Mouse (Mus musculus): ENCODE data around the gene Luc7l. TPM values are rescaled to one million over a fixed set of nuclear protein-coding genes. Genes with fewer than 3 reads are reported as not detected.

Luc7l gene
- 71.3 and 75.7 TPM in 2 replicates for polyA plus RNA-seq (2015; fragmentation: Nextera tagmentation; extraction: Ambion mirVana)

DNA sequence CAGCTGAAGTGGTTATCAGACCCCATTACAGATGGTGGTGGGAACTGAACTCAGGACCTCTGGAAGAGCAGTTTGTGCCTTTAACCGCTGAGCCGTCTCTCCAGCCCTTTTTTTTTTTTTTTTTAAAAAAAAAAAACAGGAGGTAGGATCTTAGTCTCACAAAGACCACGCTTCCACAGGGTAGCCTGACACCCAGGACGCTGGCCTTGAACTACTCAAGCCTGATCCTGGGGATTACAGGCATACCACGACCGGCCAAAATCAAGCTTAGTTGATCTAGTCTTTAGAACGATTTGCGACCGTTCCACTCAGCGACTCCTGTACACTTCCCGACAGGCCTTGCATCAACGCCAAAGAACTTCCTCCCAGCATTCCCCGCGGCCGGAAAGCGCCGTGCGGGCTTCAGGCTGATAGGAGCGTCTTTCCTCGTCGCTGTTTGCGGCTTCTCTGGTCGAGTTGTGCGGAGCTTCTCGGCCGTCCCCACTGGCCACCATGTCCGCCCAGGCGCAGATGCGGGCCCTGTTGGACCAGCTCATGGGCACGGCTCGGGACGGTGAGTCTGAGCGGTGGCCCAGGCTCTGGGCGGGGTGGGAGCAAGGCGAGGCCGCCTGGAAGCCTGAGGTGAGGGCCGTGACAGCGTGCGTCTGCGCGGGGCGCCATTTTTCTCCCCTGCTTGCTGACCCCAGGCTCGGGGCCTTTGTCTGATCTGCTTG, at the start of gene Luc7l:
Gene Luc7l (plus strand): TSS at position 358 of the 713 bp plus-strand sequence.
- no peaks in the 10 kb centered on the region for H3K27me3 ChIP-seq (ENCODE audit: insufficient read depth, low read length)
- H3K27ac ChIP-seq, result peak within 1 kb of the TSS; percentile 100
- H3K9ac ChIP-seq (ENCODE audit: low read depth, low read length), result peak within 1 kb of the TSS; percentile 99
- H3K36me3 ChIP-seq (ENCODE audit: insufficient read depth, low read length), result 0 out of 2 replicates have a peak, but pooled peaks cover 5% of the 10 kb centered on the region
- H3K4me2 ChIP-seq (ENCODE audit: low read length), result peak within 1 kb of the TSS; percentile 64
- peak within 1 kb of the TSS; percentile 94 for H3K4me3 ChIP-seq (replicated peaks; ENCODE audit: low read depth, low read length)
- no peaks in the 10 kb centered on the region for H3K9me3 ChIP-seq (replicated peaks; ENCODE audit: low read length)
- peak; percentile 98 for DNase-seq (ENCODE audit: low spot score)
- 0 out of 2 replicates have a peak, but pooled peaks cover 6% of the 10 kb centered on the region for H3K4me1 ChIP-seq (replicated peaks; ENCODE audit: insufficient read depth, low read length)
- TF ChIP-seq CTCF (IDR thresholded peaks at IDR 0.05; ENCODE audit: low read depth), result 0 out of 2 replicates have a peak, but pooled peaks have one; percentile 7
- under 1% methylated on average over 42 of the region's 43 CpGs for WGBS
- peak; percentile 89 for ATAC-seq (replicated peaks; ENCODE audit: low FRiP score, low read depth)

DNA sequence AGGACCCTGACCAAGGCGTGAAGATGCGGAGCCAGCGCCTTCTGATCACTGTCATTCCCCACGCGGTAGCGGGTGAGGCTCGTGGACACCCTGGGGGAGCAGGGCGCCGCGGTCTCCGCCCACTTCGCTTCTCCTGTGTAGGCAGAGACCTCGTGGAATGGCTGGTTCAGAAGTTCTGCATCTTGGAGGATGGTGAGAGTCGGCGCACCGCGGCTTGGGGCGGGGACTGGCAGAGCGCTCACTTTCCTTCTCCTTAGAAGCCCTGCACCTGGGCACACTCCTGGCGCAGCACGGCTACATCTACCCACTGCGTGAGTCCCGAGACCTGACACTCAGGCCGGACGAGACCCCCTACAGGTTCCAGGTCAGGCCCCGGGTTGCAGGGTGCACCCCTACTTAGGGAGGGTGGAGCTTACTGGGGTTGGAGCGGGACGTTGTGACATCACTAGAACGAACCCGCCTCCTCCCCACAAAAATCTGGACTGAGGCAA, 49.3 kb upstream of the Luc7l start:
- Histone ChIP-seq H3K9me3 (replicated peaks; ENCODE audit: low read length) (no peaks in the 10 kb centered on the region), H3K4me2 (ENCODE audit: low read length) (peak overlapping the region; percentile 87), H3K27ac (no peak overlapping the region), H3K36me3 (ENCODE audit: insufficient read depth, low read length) (no peaks in the 10 kb centered on the region), H3K4me3 (replicated peaks; ENCODE audit: low read depth, low read length) (peak overlapping the region; percentile 49), H3K27me3 (ENCODE audit: insufficient read depth, low read length) (peaks cover 12% of the 10 kb centered on the region; the same call in 1 of the 2 replicates), H3K9ac (ENCODE audit: low read depth, low read length) (peak overlapping the region; percentile 37; the same call in 1 of the 2 replicates), H3K4me1 (replicated peaks; ENCODE audit: insufficient read depth, low read length) (peaks cover 4% of the 10 kb centered on the region; the same call in 1 of the 2 replicates)
- ATAC-seq (replicated peaks; ENCODE audit: low FRiP score, low read depth) (no peak), DNase-seq (ENCODE audit: low spot score) (no peak)
- WGBS, result 2% methylated on average over 30 of the region's 30 CpGs
- no peak for TF ChIP-seq CTCF (IDR thresholded peaks at IDR 0.05; ENCODE audit: low read depth)

DNA sequence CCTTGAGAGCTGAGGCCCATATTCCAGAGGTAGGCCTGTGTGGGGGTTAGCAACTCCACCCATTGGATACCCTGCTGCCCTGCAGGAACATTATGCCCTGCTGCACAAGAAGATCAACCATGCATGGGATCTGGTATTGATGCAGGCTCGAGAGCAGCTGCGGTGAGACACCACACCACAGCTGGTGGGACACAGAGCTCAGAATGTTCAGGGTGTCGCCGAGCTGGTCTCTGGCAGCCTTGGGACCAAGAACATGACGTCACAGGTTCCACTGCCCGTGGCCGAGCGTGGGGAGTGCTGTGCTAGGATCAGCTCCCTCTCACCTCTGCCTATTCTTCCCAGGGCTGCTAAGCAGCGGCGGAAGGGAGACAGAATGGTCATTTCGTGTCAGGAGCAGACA, 47.9 kb upstream of the Luc7l start:
- Histone ChIP-seq H3K4me1 (replicated peaks; ENCODE audit: insufficient read depth, low read length) (peaks cover 4% of the 10 kb centered on the region; the same call in 1 of the 2 replicates), H3K9me3 (replicated peaks; ENCODE audit: low read length) (no peaks in the 10 kb centered on the region), H3K9ac (ENCODE audit: low read depth, low read length) (no peak overlapping the region), H3K4me2 (ENCODE audit: low read length) (no peak overlapping the region), H3K4me3 (replicated peaks; ENCODE audit: low read depth, low read length) (no peak overlapping the region), H3K27ac (no peak overlapping the region), H3K36me3 (ENCODE audit: insufficient read depth, low read length) (no peaks in the 10 kb centered on the region), H3K27me3 (ENCODE audit: insufficient read depth, low read length) (peaks cover 12% of the 10 kb centered on the region; the same call in 1 of the 2 replicates)
- no peak for DNase-seq (ENCODE audit: low spot score)
- no peak for TF ChIP-seq CTCF (IDR thresholded peaks at IDR 0.05; ENCODE audit: low read depth)
- no peak for ATAC-seq (replicated peaks; ENCODE audit: low FRiP score, low read depth)
- WGBS, result 20% methylated on average over 11 of the region's 11 CpGs

DNA sequence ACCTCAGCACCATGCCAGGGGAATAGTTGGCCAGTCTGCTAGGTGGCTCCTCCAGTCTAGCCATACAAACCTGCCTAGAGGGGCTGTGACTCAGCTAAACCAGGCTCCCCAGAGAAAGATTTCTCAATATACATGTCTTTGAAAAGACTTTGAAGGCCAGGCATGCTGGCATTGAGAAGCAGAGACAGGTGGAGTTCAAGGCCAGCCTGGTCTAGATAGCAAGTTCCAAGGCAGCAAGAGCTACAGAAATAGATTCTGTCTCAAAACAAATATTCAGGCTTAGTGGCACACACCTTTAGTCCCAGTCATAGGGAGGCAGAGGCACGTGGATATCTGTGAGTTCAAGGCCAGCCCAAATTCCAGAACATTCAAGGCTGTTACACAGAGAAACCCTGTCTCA, 46.3 kb upstream of the Luc7l start:
- 42% methylated on average over 1 of the region's 1 CpGs for WGBS
- Histone ChIP-seq H3K27me3 (ENCODE audit: insufficient read depth, low read length) (0 out of 2 replicates have a peak, but pooled peaks cover 8% of the 10 kb centered on the region), H3K9ac (ENCODE audit: low read depth, low read length) (no peak overlapping the region), H3K4me1 (replicated peaks; ENCODE audit: insufficient read depth, low read length) (no peaks in the 10 kb centered on the region; the same call in 1 of the 2 replicates), H3K27ac (no peak overlapping the region), H3K36me3 (ENCODE audit: insufficient read depth, low read length) (no peaks in the 10 kb centered on the region), H3K4me2 (ENCODE audit: low read length) (no peak overlapping the region), H3K4me3 (replicated peaks; ENCODE audit: low read depth, low read length) (no peak overlapping the region), H3K9me3 (replicated peaks; ENCODE audit: low read length) (no peaks in the 10 kb centered on the region)
- DNase-seq (ENCODE audit: low spot score) (no peak), ATAC-seq (replicated peaks; ENCODE audit: low FRiP score, low read depth) (no peak)
- no peak for TF ChIP-seq CTCF (IDR thresholded peaks at IDR 0.05; ENCODE audit: low read depth)

DNA sequence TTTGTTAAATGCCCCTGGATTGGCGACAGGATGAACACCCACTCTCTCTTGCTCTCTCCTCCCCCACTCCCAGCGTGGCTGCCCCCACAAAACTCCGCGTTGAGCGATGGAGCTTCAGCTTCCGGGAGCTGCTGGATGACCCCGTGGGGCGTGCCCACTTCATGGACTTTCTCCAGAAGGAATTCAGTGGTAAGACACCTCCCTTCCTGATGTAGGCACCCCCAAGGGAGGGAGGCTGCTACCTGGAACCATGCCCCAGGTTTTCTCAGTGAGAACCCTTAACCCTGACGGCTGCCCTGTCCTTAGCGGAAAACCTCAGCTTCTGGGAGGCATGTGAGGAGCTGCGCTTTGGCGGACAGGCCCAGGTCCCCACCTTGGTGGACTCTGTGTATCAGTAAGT, 45.0 kb upstream of the Luc7l start, which contains the start of gene Arhgdig:
Gene Arhgdig (minus strand): TSS at position 101 of the 400 bp plus-strand sequence.
- H3K36me3 ChIP-seq (ENCODE audit: insufficient read depth, low read length), result no peaks in the 10 kb centered on the region

DNA sequence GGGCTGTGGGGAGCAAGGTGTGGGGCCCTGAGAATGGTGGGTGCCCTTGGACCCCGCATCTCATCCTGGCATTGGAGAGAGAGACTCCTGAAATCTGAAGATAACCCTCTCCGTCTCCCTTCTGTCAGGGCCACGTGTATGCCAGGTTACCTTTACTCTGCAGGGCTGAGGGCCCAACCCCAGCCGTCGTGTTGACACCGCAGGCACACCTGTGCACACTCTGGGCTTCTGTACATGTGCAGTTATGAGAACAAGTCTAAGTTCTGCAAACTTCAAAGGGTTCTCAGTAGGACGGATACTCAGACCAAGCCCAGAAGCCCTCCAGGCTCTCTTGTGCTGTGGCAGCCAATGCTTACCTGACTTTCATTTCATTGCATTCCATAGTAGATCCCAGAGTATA, 40.5 kb upstream of the Luc7l start:
- Histone ChIP-seq H3K4me2 (ENCODE audit: low read length) (no peak overlapping the region), H3K36me3 (ENCODE audit: insufficient read depth, low read length) (0 out of 2 replicates have a peak, but pooled peaks cover 3% of the 10 kb centered on the region), H3K4me1 (replicated peaks; ENCODE audit: insufficient read depth, low read length) (no peaks in the 10 kb centered on the region), H3K4me3 (replicated peaks; ENCODE audit: low read depth, low read length) (no peak overlapping the region), H3K9ac (ENCODE audit: low read depth, low read length) (no peak overlapping the region), H3K9me3 (replicated peaks; ENCODE audit: low read length) (no peaks in the 10 kb centered on the region), H3K27ac (no peak overlapping the region), H3K27me3 (ENCODE audit: insufficient read depth, low read length) (no peaks in the 10 kb centered on the region)
- TF ChIP-seq CTCF (IDR thresholded peaks at IDR 0.05; ENCODE audit: low read depth), result no peak
- no peak for ATAC-seq (replicated peaks; ENCODE audit: low FRiP score, low read depth)
- no peak for DNase-seq (ENCODE audit: low spot score)
- 92% methylated on average over 7 of the region's 7 CpGs for WGBS

More for the DNA sequence above, 45.0 kb upstream of the Luc7l start, which contains the start of gene Arhgdig:
- H3K4me3 ChIP-seq (replicated peaks; ENCODE audit: low read depth, low read length), result no peak within 1 kb of the TSS
- TF ChIP-seq CTCF (IDR thresholded peaks at IDR 0.05; ENCODE audit: low read depth), result no peak
- ATAC-seq (replicated peaks; ENCODE audit: low FRiP score, low read depth) (no peak), DNase-seq (ENCODE audit: low spot score) (no peak)
- 79% methylated on average over 12 of the region's 12 CpGs for WGBS
- no peak within 1 kb of the TSS for H3K4me2 ChIP-seq (ENCODE audit: low read length)
- no peaks in the 10 kb centered on the region for H3K27me3 ChIP-seq (ENCODE audit: insufficient read depth, low read length)
- H3K9me3 ChIP-seq (replicated peaks; ENCODE audit: low read length), result no peaks in the 10 kb centered on the region
- H3K4me1 ChIP-seq (replicated peaks; ENCODE audit: insufficient read depth, low read length), result no peaks in the 10 kb centered on the region; the same call in 1 of the 2 replicates
- no peak within 1 kb of the TSS for H3K9ac ChIP-seq (ENCODE audit: low read depth, low read length)
- H3K27ac ChIP-seq, result no peak within 1 kb of the TSS

Measured in kidney, postnatal 0 days (tissue).